Mouse (Mus musculus): Measurements from ENCODE around the gene Ppm1n.

The Ppm1n gene

DNA sequence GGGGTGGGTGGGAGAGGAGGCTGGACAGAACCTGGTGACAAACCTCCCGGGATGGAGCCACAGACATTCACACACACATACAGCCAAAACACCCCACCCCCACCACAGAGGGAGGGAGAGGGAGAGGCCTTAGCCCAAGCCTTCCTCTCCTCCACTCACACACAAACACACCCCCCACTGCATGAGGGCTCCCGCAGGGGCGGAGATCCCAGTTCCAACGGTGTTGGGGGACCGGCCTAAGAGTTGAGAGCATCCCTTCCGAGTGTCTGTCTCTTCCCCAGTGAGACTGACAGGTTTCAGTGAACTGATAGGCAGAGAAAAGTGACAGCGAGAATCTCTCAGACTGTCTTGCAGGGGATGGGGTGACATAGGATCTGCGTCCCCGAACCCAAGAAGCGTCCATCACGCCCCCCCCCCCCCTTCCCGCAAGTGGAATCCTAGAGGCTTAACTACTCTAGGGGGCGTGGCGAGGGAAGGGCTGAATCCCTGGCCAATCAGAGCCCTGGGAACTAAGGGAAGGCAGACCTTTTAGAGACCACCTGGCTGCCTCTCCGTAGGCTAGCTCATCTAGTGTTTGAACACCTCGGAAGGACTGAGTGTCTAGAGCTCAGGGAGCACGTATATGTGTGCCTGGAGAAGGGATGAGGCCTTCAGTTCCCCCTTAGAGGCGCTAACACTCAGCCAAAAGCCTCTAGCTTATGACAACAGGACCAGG is 28.0 kb upstream of the Ppm1n start:
- no peak for DNase-seq (ENCODE audit: low spot score)

DNA sequence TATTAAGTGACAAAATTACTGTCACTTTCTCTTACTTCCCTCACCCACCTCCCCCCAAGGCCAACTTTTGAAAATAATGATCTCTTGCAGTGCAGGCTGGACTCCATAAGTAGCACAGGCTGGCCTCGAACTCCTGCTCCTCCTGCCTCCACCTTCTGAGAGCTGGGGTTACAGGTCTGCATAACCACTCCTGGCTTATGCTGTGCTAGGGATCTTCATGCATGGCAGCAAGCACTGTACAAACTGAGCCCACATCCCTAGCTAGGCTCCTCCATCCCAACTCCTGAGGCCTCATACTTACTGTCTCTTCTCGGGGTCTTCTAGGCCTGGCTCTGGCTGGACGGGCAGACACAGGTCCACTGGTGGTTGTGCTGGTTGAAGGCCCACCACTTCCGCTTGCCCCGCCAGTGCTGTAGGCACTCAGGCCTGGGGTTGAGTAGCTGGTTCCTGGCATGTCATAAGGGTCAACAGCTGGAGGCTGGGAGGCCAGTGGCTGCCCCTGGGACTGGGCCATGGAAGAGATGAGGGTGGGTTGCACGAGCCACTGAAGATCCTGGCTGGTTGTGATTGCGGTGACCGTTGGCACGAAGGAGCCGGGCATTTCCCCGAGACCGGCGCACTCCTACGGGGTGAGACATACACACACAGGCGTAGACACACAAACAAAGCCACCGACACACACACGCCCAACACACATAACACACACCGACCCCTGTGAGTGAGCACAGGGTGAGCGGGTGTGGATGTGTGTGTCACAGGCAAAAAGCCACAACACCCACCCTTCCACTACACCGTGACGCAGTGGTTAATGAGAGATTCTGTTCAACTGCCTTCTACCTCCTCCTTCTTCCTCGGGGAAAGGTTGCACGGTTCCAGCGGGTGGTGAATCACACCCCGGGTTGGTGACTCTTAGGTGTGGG is 27.2 kb upstream of the Ppm1n start:
- no peak for DNase-seq (ENCODE audit: low spot score)

DNA sequence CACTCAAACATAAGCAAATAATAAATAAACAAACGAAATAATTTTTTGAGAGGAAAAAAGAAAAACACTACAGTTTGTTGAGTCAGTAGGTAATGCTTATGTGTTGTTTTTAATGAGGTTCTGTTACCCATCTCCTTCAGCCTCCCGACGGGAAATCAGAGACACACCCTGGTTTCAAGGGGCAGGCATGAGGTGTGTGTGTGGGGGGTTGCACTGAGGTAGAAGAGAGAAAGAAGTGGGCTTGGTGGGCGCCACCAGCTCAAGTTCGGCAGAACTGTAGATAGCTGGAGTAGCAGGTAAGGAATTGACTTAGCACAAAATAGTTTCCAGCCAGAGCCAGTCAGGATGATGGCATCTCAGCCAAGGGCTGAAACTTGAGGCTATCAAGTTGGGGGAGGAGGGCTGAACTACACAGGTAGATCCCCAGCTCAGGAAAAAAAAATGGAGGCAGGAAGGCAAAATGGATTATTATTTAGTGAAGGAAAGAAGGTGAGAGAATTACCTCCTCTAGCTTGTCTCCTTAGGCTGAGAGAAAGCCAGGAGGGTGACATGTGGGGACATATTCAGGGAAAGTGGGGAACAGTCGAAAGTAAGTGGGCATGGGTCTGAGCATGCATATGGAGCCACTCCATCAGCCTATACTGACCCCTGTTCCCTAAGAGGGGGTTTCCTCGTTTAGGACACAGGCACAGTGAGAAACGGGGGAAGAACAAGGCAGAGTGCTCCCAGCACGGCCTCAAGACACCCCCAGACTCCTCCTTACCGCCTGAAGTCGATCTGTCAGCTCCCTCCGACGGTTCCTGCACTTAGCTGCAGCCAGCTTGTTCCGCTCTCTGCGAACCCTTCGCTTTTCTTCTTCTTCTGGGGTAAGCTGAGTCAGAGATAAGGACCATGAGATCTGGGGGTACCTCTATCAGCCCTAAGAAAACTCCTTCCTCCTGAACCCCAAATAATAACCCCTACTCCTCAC is 26.2 kb upstream of the Ppm1n start:
- DNase-seq (ENCODE audit: low spot score): no peak

DNA sequence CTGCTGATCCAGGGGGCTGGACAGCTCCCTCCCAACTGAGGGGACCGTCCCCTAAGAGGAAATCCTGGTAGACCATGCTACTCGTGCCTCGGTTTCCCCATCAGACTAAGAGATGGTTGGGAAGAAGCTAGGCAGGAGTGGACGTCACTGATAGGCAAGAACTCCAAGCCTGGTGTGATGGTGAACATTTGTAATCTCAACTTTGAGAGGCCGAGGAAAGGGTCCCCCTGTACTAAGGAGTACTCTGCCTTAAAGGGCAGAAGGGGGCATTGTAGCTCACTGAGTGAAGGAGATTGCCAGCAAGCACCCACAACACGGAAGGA is 25.5 kb upstream of the Ppm1n start:
- no peak for DNase-seq (ENCODE audit: low spot score)

DNA sequence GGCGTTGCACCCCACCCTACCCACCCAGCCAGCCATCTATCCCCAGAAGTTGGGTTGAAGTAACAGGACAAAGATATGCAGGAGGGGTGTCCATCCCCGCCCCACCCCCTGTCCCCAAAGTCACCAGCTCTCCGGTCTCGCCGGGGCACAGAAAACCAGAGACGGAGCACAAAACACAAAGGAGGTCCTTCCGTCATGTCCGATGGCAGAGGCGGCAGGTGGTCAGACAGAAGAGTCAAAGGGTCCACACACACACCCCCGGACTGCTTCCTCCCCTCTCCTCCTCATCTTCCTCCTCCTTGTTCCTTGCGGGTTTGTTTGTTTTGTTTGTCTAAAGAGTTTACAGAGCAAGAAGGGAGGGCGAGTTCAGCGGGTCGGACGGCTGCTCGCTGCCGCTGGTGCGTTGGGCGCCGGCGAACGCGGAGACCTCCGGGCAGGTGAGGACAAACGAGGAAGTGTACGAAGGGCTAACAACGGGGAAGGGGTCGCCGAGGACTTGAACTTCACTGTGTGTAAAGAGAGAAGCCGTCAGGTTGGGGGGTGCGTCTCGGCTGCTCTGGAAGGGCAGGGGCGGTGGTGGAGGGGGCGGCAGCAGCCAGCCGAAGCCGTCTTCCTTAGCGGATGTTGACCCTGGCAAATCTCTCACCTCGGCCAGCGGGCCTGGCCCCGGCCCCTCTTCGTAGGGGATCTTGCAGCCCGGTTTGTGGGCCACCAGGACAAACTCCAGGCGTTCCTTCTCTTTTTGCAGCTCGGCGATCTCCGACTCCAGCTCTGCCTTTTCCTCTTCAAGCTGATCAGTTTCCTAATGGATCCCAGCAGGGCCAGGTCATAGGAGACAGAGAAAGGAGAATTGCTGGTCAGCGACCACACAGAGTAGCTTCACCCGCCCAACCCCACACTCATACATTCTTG is 24.9 kb upstream of the Ppm1n start:
- no peak for DNase-seq (ENCODE audit: low spot score)

DNA sequence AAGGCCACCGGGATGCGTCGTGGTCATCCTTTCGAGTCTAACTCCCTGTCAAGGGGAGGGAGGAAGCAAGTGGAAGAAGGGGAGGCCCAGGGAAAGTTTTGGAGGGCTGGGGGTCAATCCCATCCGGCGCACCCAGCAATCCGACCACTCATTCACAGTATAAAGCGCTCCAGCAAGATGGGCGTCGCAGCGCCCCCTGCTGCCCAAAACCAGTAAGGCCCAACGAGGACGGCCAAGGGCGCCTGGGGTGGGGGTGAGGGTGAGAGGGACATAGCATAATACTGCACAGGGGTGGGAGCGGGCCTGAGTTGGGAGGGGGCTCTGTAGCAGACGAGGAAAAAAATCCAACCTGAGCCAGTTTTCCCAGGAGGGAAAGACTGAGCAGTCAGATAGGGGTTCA is 23.9 kb upstream of the Ppm1n start:
- DNase-seq (ENCODE audit: low spot score): no peak

DNA sequence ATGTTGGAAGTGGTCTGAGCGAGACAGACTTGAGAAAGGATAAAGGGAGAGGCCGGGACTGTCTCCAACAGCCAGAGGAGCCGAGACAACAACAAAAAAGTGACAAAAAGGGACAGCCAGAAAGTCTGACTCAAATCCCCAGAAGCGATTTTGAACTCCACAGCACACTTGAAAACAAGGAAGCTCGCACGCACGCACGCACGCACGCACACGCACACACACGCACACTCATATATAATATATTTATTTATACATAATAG is 23.1 kb upstream of the Ppm1n start:
- no peak for DNase-seq (ENCODE audit: low spot score)

DNA sequence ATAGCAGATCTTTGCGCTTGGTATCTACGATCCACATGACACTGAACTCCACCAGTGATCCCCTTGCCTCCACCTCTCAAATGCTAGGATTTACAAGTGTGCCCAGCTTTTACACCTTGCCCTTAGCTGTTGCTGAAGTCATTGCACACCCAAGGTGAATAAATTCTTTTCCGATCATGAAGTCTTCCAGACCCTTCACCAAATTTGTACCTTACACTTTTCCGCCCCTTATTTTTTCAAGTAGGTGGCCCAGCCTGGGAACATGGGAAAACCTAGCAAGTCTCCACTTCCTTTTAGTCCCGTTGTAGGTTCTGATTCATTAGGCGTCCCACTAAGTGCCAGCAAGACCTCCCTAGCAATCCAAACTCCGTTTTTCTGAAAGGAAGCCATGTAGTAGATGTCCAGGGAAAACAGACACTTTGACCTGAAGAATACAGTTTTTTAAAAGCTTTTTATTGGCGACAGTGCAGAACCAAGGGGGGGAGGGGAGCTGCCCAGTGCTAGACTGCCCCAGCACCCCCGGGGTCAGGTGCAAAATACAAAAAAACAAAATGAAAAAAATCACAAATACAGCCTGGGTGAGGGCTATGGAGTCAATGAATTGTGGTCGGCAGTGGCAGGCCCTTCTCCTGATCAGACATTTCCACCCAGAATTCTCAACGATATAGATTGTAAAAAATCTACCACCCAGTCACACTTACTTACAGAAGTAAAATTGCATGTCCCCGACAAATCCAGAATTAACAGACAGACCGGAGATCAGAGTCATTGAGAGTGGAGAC is 22.6 kb upstream of the Ppm1n start:
- no peak for DNase-seq (ENCODE audit: low spot score)

DNA sequence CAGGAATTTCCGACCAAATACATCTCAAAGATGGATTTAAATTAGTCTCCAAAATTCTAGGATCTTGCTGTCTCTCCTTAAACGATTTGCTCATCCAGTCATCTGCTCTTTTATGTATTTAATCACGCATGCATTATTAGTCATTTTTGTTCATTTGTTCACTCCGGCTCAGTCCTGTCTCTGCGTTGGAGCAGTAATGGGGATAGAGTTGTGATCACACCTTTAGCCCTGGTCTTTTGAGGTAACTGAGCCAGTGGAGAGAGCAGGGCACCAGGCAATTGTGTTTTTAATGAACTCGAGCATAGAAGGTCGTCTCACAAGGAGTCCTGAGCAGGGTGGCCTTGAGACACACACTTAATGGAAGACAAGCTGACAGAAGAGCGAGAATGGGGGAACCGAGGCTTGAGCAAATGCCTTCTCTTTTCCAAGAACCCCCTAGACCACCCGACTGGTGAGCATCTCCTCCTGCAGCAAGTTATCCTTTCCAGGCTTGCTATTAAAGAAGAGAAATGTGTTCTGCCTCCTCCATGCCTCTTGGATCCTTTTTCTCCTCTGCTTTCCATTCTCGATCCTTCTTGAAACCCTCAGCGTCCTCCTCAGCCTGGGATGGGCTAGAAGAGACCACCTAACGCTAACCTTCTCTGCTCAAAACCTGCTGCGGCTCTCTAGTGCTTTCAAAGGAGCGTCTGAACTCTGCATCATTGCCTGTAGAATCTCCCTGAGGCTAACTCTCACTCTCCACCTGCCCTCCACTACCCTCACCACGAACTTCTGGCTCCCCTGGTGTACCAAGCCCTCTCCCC is 21.8 kb upstream of the Ppm1n start:
- no peak for DNase-seq (ENCODE audit: low spot score)

DNA sequence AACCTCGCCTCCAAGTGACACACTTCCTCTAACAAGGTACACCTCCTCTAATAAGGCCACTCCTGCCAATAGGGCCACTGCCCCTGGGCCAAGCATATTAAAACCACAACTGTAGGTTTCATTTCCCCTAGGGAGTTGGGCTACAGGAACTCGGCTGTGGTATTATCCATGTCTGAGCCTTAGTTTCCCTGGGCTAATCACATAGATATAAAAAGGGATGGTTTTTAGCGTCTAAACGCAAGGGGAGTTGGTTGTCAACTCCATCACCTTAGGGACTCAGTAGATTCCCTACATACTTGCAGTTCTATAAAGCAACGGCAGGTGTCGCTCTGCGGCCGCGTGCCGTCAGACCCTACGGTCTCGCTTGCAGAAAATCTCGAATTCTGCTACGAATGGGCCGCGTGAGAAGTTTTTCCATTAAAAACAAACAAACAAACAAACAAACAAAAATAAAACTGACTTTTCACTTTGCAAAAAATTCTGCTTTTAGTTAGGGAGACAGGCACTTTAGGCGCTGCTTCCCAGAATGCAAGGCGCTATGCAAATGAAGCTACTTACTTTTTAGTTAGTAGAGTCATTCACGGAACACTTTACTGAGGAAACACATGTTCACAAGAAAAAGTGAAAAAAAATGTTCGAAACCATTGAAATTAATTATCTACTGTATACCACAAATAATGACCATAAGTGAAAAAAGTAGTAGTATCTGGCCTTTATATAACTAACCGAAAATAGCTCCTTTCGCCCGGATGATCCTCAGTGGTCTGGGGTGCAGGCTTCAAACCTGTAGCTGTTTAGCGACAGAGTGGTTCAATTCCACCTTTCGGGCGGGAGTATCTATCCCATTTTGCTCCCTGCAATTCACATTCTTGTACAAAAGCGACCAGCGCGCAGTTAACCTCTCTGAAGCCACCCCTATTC is 20.9 kb upstream of the Ppm1n start:
- no peak for DNase-seq (ENCODE audit: low spot score)

DNA sequence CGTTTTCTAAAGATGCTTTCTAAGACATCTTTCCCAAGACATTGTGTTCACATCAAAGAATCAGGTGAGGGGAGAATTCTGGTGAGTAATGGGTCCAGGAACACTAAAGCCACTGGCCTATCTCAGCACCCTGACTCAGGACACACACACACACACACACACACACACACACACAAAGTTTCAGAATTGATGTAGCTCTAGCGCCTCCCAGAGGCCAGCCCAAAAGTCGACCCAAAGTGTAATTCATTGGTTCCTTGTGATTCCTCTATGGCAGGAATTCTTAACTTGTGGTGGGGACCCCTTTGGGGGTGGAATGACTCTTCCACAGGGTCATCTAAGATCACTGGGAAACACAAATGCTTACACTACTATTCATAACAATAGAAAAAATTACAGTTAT is 19.3 kb upstream of the Ppm1n start:
- no peak for DNase-seq (ENCODE audit: low spot score)

DNA sequence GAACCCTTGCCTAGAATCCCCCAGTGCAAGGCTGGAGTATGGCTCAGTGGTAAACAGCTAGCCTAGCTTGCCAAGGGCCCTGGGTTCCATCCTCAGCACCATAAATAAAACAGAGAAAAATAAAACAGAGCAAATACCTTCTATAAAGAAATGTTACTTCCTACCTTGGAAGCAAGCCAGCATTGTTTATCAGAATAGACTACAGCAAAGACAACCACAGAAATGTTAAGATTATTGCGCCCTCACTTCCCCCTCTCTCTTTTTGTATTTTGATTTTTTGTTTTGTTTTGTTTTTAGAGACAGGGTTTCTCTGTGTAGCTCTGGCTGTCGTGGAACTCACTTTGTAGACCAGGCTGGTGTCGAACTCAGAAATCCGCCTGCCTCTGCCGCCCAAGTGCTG is 17.9 kb upstream of the Ppm1n start:
- no peak for DNase-seq (ENCODE audit: low spot score)

DNA sequence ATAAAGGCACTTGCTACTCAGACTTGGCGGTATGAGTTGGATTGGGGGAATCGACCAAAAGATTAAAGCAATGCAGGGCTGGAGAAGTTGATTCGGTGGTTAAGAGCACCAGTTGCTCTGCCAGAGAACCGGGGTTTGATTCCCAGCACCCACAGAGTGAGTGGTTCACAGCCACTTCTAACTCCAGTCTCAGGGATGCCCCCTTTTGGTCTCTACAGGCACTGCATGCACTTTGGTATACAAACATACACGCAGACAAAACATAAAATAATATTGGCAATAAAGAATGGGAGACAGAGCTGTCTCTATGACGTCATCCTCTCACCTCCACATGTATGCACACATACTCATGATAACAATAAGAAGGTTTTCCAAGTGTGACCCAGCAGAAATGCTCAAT is 17.2 kb upstream of the Ppm1n start:
- no peak for DNase-seq (ENCODE audit: low spot score)

DNA sequence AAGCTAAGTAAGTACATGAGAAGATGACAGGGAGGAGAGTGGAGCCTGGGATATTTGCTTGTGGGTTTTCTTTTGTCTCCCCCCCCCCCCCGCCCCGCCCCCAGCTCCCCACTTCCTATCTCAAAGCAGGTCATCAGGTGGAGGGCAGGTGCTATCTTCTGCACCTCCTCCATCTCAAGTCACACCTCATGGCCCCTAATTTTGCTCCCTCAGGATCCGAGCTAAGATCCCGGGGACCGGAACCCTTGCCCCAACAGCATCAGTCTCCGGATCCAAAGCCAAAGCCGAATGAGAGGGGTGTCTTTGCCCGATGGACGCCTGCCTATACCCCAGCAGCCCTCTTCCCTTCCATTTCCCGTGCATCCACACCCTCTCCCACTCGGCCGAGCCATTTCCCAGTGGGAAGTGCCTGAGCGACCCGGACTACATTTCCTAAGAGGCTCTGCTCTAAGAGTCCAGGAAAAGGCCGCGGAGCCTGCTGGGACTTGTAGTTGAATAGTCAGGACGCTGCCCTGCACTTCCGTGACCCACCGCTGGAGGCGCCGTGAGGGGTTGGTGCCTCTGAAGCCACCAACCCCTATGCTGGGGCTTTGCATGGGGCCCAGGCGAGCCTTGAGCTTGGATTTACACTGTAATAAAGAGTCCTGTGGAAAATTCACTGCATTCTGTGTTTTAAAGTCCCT is 15.8 kb upstream of the Ppm1n start:
- DNase-seq (ENCODE audit: low spot score): peak; percentile 98

DNA sequence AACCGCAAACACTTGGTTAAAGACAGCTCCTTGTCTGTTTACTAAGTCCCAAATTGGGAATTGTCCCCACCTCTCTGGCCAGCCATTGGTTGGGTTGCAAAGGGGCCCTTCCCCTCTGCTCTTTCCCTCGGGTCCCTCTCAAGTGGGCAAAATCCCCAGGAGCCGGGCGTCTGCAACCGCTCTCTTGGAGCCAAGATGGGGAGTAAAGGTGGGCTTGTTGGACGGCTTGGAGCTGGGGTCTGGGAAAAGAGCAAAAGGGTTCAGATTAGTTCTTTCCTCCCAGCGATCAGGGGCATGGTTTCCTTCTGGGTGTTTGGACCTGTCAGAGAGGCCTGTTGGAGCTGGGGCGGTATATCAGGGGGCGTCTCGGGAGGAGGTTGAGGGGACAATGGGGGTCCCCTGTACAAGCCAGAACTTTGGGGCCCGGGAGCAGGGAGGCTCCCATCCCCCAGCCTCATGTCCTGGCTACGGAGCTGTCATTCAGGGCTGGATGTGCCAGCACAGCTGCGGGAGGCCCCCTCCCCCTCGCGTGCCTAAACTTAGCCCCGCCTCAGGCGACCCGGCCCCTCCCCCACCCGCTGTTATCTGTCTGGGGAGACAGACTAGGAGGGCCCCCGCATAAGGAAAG is 11.2 kb upstream of the Ppm1n start:
- no peak for DNase-seq (ENCODE audit: low spot score)

DNA sequence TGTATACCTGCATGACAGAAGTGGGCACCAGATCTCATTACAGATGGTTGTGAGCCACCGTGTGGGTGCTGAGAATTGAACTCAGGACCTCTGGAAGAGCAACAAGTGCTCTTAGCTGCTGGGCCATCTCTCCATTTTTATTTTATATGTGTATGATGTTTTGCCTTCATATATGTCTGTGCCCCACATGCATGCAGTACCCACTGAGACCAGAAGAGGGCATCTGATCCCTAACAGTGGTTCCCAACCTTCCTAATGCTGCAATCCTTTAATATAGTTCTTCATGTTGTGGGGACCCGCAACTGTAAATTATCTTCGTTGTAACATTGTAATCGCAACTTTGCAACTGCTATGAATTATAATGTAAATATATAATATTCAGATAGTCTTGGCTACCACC is 4.9 kb upstream of the Ppm1n start:
- DNase-seq (ENCODE audit: low spot score): no peak

DNA sequence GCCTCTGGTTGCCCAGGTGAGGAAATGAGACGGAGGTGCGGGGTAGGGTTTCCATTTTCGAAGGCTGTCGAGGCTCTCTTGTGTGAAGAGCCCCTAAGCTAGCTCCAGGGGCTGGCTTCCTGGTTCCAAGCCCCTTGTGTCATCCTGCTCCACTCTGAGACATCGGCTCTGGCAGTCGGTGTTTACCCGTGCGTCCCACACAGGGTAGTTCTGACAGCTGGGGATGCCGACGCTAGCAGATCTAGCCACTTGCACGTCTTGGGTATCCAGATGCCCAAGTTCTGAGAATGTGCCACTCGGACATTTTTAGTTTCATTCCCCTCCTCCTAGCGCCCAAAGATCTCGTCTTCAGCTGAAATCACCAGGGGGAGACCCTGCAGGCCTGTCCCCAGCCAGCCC is 3.5 kb upstream of the Ppm1n start:
- DNase-seq (ENCODE audit: low spot score): no peak
